Mouse (Mus musculus) macrophage (primary cell): Measurements from ENCODE around the gene Tcf20. TPM values are rescaled to one million over a fixed set of nuclear protein-coding genes. Genes with fewer than 3 reads are reported as not detected.

ENCODE experiments used
- H3K27ac ChIP-seq: fragments of 350-480 bp; formaldehyde crosslinking; 2 replicates; pipeline ENCODE4 v1.9.0; 2021
- H3K36me3 ChIP-seq: fragments of 350-480 bp; formaldehyde crosslinking; 2 replicates; pipeline ENCODE4 v1.9.0; 2021; ENCODE audit errors: inconsistent target
- H3K4me3 ChIP-seq: fragments of 350-480 bp; formaldehyde crosslinking; 2 replicates; pipeline ENCODE4 v1.9.0; 2021; ENCODE audit errors: inconsistent target
- H3K79me2 ChIP-seq: fragments of 350-480 bp; formaldehyde crosslinking; 2 replicates; pipeline ENCODE4 v1.9.0; 2021; ENCODE audit errors: inconsistent target
- WGBS: methylation state at CpG from one replicate; pipeline ENCODE4 v1.1.7; 2026; ENCODE audit warnings: inconsistent platforms; ENCODE audit not compliant: missing documents; 5-methylcytosine and 5-hydroxymethylcytosine counted together
- polyA plus RNA-seq: library from polyadenylated mRNA; stranded (reverse); fragments of 250-400 nt; gene quantifications from 3 replicates; pipeline ENCODE4 v1.2.4, GENCODE M21; 2018; ENCODE audit warnings: inconsistent platforms

Gene Tcf20
- polyA plus RNA-seq, 1 experiment from 2014 or later: 18.5 TPM

DNA sequence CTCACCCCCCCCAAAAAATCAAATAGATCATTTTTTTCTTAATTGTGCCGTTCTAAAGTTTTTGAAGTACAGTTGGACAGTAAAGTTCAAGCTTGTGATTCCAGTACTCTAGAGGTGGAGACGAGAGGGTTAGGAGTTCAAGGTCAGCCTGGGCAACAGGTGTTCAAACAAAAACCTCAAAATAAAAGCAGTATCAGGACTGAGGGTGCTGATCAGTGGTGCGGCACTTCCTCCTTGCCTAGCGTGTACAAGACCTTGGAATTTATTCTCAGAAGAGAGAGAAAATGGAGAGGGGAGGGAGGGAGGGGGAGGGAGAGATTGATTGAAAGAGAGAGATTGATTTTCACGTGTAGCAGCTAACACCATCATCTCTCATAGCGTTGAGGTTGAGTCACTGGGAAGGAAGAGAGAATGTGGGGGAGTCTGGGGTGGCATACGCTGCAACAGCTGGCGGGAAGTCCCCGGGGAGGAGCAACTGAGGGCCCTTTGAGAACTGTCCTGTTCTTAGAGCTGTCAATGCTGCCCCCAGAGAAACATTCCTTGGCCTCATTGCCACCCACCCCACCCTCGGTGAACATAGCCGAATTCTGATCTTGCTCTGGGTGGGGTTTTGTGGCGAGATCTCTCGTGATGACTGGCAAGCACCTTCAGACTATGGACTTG is 21.2 kb upstream of the Tcf20 start:
- Histone ChIP-seq H3K79me2 (peaks cover 12% of the 10 kb centered on the region; the same call in 1 of the 2 replicates), H3K27ac (peak overlapping the region; percentile 87), H3K4me3 (no peak overlapping the region), H3K36me3 (peaks cover 53% of the 10 kb centered on the region)
- WGBS: 39% methylated on average over 13 of the region's 13 CpGs

DNA sequence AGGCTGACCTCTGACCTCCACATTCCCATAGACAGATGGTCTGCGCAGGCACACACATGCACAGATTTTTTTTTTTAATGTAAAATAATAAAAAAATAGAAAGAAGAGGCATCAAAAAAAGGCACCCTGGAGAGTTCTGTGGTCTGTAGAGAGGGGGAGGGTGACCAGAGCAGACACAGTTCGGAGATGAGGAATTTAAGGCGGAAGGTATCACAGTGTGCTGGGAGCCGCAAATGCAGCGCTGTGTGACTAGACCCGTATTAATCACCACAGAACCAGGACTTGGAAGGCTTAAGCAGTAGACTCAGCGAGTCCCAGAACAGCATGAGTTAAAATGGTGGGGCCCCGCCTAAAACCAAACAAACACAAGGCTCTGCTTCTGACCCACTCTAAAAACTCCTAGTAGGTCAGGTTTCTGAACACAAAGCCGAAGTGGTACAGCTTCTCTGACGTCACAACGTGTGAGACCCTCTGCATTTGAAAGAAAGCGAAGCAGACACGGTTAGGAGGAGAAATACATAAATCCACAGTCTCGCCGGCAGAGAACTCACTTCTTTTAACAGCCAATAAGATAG is 19.8 kb upstream of the Tcf20 start:
- Histone ChIP-seq H3K27ac (no peak overlapping the region), H3K36me3 (peaks cover 62% of the 10 kb centered on the region), H3K79me2 (peaks cover 13% of the 10 kb centered on the region; the same call in 1 of the 2 replicates), H3K4me3 (no peak overlapping the region)
- 97% methylated on average over 15 of the region's 15 CpGs for WGBS

GRCm38 (mm10) chr15:83002665-83003548 is 15.2 kb upstream of the Tcf20 start:
- peaks cover 10% of the 10 kb centered on the region; the same call in 1 of the 2 replicates for H3K79me2 ChIP-seq
- no peak overlapping the region for H3K4me3 ChIP-seq
- H3K36me3 ChIP-seq: peaks cover 90% of the 10 kb centered on the region
- H3K27ac ChIP-seq: no peak overlapping the region
- 91% methylated on average over 12 of the region's 12 CpGs for WGBS

- H3K36me3 ChIP-seq: peaks cover 61% of the 10 kb centered on the region
- WGBS: 39% methylated on average over 6 of the region's 6 CpGs
- no peak overlapping the region for H3K4me3 ChIP-seq
- peaks cover 4% of the 10 kb centered on the region; the same call in 1 of the 2 replicates for H3K79me2 ChIP-seq
- no peak overlapping the region for H3K27ac ChIP-seq
Observed at GRCm38 (mm10) chr15:82998811-82999221, 11.1 kb upstream of the Tcf20 start.

- H3K79me2 ChIP-seq: no peaks in the 10 kb centered on the region
- peaks cover 37% of the 10 kb centered on the region for H3K36me3 ChIP-seq
- no peak overlapping the region for H3K27ac ChIP-seq
- H3K4me3 ChIP-seq: no peak overlapping the region
Observed at GRCm38 (mm10) chr15:82996431-82996830, 8.8 kb upstream of the Tcf20 start.

DNA sequence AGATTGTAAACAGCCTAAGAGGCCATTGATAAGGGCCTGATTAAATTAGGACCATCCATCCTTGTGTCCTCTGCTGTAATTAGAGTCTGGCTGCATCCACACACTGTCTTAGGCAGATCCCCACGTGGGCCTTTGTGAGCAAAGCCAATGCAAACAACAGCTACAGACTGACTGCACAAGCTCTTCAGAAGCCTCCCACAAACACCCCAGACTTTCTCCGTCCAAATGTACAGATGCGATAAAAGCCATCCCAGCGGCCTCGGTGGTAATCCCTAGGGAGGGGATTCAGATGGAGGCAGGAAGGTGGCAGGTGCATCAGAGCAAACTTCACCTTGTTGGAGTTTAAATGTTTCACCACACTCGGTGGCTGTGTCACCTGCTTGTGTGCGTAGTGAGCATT is 7.6 kb upstream of the Tcf20 start:
- peaks cover 25% of the 10 kb centered on the region for H3K36me3 ChIP-seq

DNA sequence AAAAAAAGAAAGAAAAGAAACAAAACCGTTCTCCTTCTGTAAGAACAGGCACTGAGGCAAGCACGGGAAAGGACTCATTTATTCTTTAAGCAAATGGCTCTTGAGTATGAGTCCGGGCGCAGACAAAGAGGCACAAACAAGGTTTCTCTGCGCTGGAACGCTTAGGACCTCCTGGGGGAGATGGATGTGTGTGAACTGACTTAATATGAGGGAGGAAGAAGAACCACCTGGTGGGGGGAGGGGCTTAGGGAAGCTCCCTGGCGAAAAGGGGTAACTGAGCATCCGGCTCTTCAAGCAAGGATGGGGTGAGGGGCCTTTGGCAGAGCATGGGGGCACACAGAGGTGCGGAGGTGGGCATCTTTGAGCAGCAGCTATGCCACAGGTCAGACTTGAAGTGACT is 5.2 kb upstream of the Tcf20 start:
- Histone ChIP-seq H3K4me3 (no peak overlapping the region), H3K36me3 (0 out of 2 replicates have a peak, but pooled peaks cover 3% of the 10 kb centered on the region), H3K79me2 (no peaks in the 10 kb centered on the region), H3K27ac (no peak overlapping the region)
- WGBS: 86% methylated on average over 9 of the region's 9 CpGs

More for the DNA sequence above, 7.6 kb upstream of the Tcf20 start:
- Histone ChIP-seq H3K79me2 (no peaks in the 10 kb centered on the region), H3K4me3 (no peak overlapping the region), H3K27ac (no peak overlapping the region)
- 90% methylated on average over 7 of the region's 7 CpGs for WGBS

GRCm38 (mm10) chr15:82992079-82992783 is 4.6 kb upstream of the Tcf20 start:
- no peaks in the 10 kb centered on the region for H3K79me2 ChIP-seq
- no peak overlapping the region for H3K4me3 ChIP-seq
- H3K27ac ChIP-seq: no peak overlapping the region
- WGBS: 88% methylated on average over 13 of the region's 13 CpGs
- H3K36me3 ChIP-seq: no peaks in the 10 kb centered on the region

- H3K36me3 ChIP-seq: no peaks in the 10 kb centered on the region
- no peak overlapping the region for H3K4me3 ChIP-seq
- 88% methylated on average over 6 of the region's 6 CpGs for WGBS
- H3K79me2 ChIP-seq: no peaks in the 10 kb centered on the region
- H3K27ac ChIP-seq: no peak overlapping the region
Observed at GRCm38 (mm10) chr15:82989190-82989704, 1.6 kb upstream of the Tcf20 start.

GRCm38 (mm10) chr15:82987014-82987731 is 499 bp downstream of the Tcf20 start:
- Histone ChIP-seq H3K4me3 (peak overlapping the region; percentile 22; the same call in 1 of the 2 replicates), H3K27ac (no peak overlapping the region), H3K36me3 (no peaks in the 10 kb centered on the region), H3K79me2 (no peaks in the 10 kb centered on the region)
- 6% methylated on average over 38 of the region's 38 CpGs for WGBS

DNA sequence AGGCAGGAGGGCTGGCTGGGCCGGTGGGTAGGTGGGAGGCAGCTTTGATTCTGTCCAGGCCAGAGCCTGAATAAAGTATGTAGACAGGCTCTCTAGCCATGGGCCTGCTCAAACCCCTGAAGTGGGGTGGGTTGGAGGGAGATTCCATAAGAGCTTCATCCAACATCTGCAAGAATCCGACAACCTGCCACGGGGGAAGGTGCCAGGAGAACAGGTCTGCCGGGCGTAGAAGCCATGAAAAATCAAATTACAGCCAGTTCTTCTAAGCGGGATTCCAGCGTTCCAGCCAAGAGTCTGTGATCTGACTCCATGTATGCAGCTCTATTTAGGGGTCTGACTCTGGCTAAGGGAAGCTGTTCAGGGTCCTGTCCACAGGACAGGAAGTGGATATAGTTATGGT is 3.1 kb downstream of the Tcf20 start:
- no peaks in the 10 kb centered on the region for H3K79me2 ChIP-seq
- no peaks in the 10 kb centered on the region for H3K36me3 ChIP-seq
- H3K4me3 ChIP-seq: no peak overlapping the region
- WGBS: 98% methylated on average over 7 of the region's 7 CpGs
- H3K27ac ChIP-seq: no peak overlapping the region

DNA sequence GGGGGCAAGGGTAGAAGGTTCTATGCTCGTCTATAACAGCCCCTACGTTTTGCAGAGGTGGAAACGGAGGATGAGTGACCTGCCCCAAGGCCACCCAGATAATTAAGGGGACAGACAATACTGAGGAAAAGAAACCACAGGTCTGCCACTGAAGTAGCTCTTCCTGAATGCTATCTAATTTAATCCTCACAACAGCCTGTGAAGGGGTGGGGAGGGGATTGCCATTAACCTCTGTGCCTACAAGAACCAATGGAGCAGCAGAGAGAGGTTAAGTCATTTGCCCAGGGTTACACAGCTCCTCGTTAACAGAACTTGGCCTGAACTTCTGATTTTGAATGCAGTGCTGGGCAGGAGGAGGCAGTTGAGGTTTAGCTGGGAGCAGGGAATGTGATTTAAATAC is 3.6 kb downstream of the Tcf20 start:
- no peak overlapping the region for H3K27ac ChIP-seq
- WGBS: 71% methylated on average over 4 of the region's 4 CpGs
- no peaks in the 10 kb centered on the region for H3K79me2 ChIP-seq
- H3K4me3 ChIP-seq: no peak overlapping the region
- H3K36me3 ChIP-seq: no peaks in the 10 kb centered on the region

DNA sequence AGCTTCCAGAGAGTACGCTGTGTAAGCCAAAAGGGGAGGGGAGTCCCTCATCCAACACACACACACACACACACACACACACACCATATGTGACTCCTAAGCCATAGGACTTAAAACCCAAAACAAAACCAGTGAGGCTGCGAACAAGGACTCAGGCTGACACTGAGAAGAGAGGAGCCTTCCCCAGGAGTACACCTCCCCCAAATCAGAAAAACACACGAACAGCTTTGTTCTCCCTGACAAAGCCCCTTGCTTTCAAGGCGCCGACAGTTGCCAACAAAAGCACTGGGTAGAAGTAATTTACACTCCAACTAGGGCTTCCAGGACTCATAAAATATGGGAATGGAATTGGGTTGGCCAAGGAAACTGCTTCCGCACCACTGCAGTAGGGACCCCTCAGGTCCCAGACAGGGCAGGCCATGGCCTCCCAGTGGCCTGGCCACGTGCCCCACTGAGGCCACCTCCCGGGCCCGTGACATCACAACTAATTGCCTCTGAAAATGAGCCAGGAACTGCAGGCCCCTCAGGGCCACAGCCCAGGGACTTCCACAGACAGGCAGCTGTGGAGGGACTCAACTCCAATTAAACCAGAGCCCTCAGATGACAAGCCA is 4.2 kb downstream of the Tcf20 start:
- Histone ChIP-seq H3K4me3 (no peak overlapping the region), H3K36me3 (no peaks in the 10 kb centered on the region), H3K79me2 (no peaks in the 10 kb centered on the region), H3K27ac (no peak overlapping the region)
- 86% methylated on average over 9 of the region's 9 CpGs for WGBS
